ENCODE assay signal across 9 mouse cellular contexts in genomic region chr5:115556217-115556616, GRCm38 (mm10). TPM values are rescaled to one million over a fixed set of nuclear protein-coding genes. Genes with fewer than 3 reads are reported as not detected.
DNase-seq lines count a peak whose midpoint lies in the region; ATAC-seq and TF ChIP-seq lines count a peak whose summit lies in the region.
"Had no signal": no experiment of that assay in that cellular context is flagged by ENCODE, and none has a peak within 500 bp of the region (broad histone marks: within the 10 kb centered on the region; RNA-seq: fewer than 3 reads in every experiment).

No protein-coding gene starts in this region.

- no peaks in the 10 kb centered on the region for H3K9me3 ChIP-seq in liver, embryonic 14.5 days (ENCODE audit: control insufficient read depth, low read length)
- H3K9me3 ChIP-seq: heart, embryonic 13.5 days had no signal

- TF ChIP-seq POLR2A in thymus, adult 2 months (IDR thresholded peaks at IDR 0.05; ENCODE audit: control insufficient read depth, extremely low read depth, insufficient read depth, low read length, poor library complexity) = no peak

- peak; percentile 64; the same call in 1 of the 2 replicates for TF ChIP-seq CTCF in thymus, adult 2 months (IDR thresholded peaks at IDR 0.05; ENCODE audit: borderline replicate concordance, control insufficient read depth, extremely low read depth, insufficient read depth, low read length, poor library complexity)
- peak; percentile 99 for TF ChIP-seq CTCF in liver, embryonic 14.5 days (IDR thresholded peaks at IDR 0.05; ENCODE audit: low read depth)

- no peaks in the 10 kb centered on the region for H3K27me3 ChIP-seq in thymus, adult 2 months (ENCODE audit: control insufficient read depth, insufficient read depth, low read length)
- no peaks in the 10 kb centered on the region for H3K27me3 ChIP-seq in liver, embryonic 14.5 days (ENCODE audit: control insufficient read depth, insufficient read depth, low read length)
- H3K27me3 ChIP-seq: heart, embryonic 13.5 days had no signal

- WGBS in thymus, adult 2 months = 37% methylated on average over 8 of the region's 8 CpGs
- WGBS in liver, embryonic 14.5 days (ENCODE audit: insufficient replicate concordance) = 10% methylated on average over 8 of the region's 8 CpGs

- no peak overlapping the region for H3K4me2 ChIP-seq in liver, embryonic 14.5 days (ENCODE audit: low read depth)
- H3K4me2 ChIP-seq: heart, embryonic 13.5 days had no signal

- DNase-seq in thymus, adult 2 months = peak; percentile 62
- DNase-seq in thymus, adult 18-20 months = no peak
- peak; percentile 74 for DNase-seq in cerebellum, adult 11-12 months
- DNase-seq in frontal cortex, postnatal 36 days (ENCODE audit: low spot score in 2 of 2) = peak; percentile 68 to 80
- DNase-seq in kidney, postnatal 25 days = peak; percentile 75 to 90
- DNase-seq in liver, embryonic 14.5 days (ENCODE audit: low read depth in 3 of 3, low spot score in 3 of 3) = peak; percentile 56 to 66 (median 61)
- DNase-seq in right cerebral cortex, postnatal 10 days (ENCODE audit: low spot score in 2 of 2) = peak; percentile 74 to 76
- no peak for DNase-seq in Muller cell, postnatal 12 days (ENCODE audit: inconsistent ontology term)

- no peak for TF ChIP-seq EP300 in liver, embryonic 14.5 days (IDR thresholded peaks at IDR 0.05; ENCODE audit: low read depth)

- H3K4me3 ChIP-seq in thymus, adult 2 months (ENCODE audit: control insufficient read depth, insufficient read depth, low read length) = no peak overlapping the region
- no peak overlapping the region for H3K4me3 ChIP-seq in liver, embryonic 14.5 days (ENCODE audit: insufficient read depth in 1 of 2, low read depth in 2 of 2, low read length in 2 of 2)
- H3K4me3 ChIP-seq: heart, embryonic 13.5 days had no signal

- H3K36me3 ChIP-seq in thymus, adult 2 months (ENCODE audit: control insufficient read depth, insufficient read depth, low read length) = peaks cover 18% of the 10 kb centered on the region
- peaks cover 10% of the 10 kb centered on the region for H3K36me3 ChIP-seq in liver, embryonic 14.5 days (replicated peaks; ENCODE audit: control insufficient read depth, insufficient read depth, low read depth)

- no peak for ATAC-seq in liver, embryonic 14.5 days (ENCODE audit: insufficient read depth)

- no peak overlapping the region for H3K9ac ChIP-seq in liver, embryonic 14.5 days (replicated peaks)
- H3K9ac ChIP-seq: heart, embryonic 13.5 days had no signal

- peaks cover 5% of the 10 kb centered on the region for H3K4me1 ChIP-seq in thymus, adult 2 months (replicated peaks; ENCODE audit: control insufficient read depth, insufficient read depth, low read length)
- peaks cover 0 to 6% of the 10 kb centered on the region in 2 experiments; a peak in 2 of 4 replicates for H3K4me1 ChIP-seq in liver, embryonic 14.5 days (replicated peaks; ENCODE audit: control insufficient read depth in 2 of 2, insufficient read depth in 2 of 2, low read length in 1 of 2)

- H3K27ac ChIP-seq in thymus, adult 2 months (ENCODE audit: control insufficient read depth, insufficient read depth, low read length) = no peak overlapping the region
- H3K27ac ChIP-seq in liver, embryonic 14.5 days = no peak overlapping the region
- H3K27ac ChIP-seq: heart, embryonic 13.5 days had no signal

RNA-seq across cellular contexts. Expression of gene Rplp0, which starts 3.0 kb away (rescaled TPM):
- polyA plus RNA-seq in thymus, adult 2 months (2012; rRNA removed) = 3,356 and 3,688 TPM in 2 replicates
- polyA plus RNA-seq in liver, embryonic 14.5 days (2012; rRNA removed) = 1,933 and 2,132 TPM in 2 replicates
- polyA plus RNA-seq in liver, embryonic 14.5 days (2014; fragmentation: Nextera tagmentation; extraction: Ambion mirVana) = 1,503 and 1,567 TPM in 2 replicates

RNA-seq across cellular contexts. Expression of gene Gcn1l1, which starts 8.8 kb away (rescaled TPM):
- 87.8 and 109 TPM in 2 replicates for polyA plus RNA-seq in thymus, adult 2 months (2012; rRNA removed)
- polyA plus RNA-seq in liver, embryonic 14.5 days (2012; rRNA removed) = 11.4 and 11.8 TPM in 2 replicates
- polyA plus RNA-seq in liver, embryonic 14.5 days (2014; fragmentation: Nextera tagmentation; extraction: Ambion mirVana) = 14.4 and 14.8 TPM in 2 replicates

RNA-seq across cellular contexts. Expression of gene Pxn, which starts 49.7 kb away (rescaled TPM):
- 161 and 172 TPM in 2 replicates for polyA plus RNA-seq in thymus, adult 2 months (2012; rRNA removed)
- polyA plus RNA-seq in liver, embryonic 14.5 days (2012; rRNA removed) = 12.9 and 13.7 TPM in 2 replicates
- polyA plus RNA-seq in liver, embryonic 14.5 days (2014; fragmentation: Nextera tagmentation; extraction: Ambion mirVana) = 4.8 and 5.6 TPM in 2 replicates

Comparison
In these comparisons a context has a peak if more than half of its experiments do, and no peak if none do; other contexts are left out.
1. DNase-seq: peak in thymus, adult 2 months (single experiment), cerebellum, adult 11-12 months (single experiment), frontal cortex, postnatal 36 days (2 of 2), kidney, postnatal 25 days (2 of 2), liver, embryonic 14.5 days (3 of 3) and right cerebral cortex, postnatal 10 days (2 of 2); none in thymus, adult 18-20 months (0 of 2) and Muller cell, postnatal 12 days (single experiment).
2. RNA of gene Pxn, which starts 49.7 kb away (polyA plus RNA-seq): 161 to 172 TPM in thymus, adult 2 months; 4.8 to 13.7 TPM in liver, embryonic 14.5 days; every median in the first group is over 10 times any median in the second.